Mouse (Mus musculus): ENCODE measurements around the gene Myct1. TPM values are rescaled to one million over a fixed set of nuclear protein-coding genes. Genes with fewer than 3 reads are reported as not detected.

Myct1 gene
- total and polyA plus RNA-seq, 2 experiments: 1.1 to 2.8 TPM

DNA sequence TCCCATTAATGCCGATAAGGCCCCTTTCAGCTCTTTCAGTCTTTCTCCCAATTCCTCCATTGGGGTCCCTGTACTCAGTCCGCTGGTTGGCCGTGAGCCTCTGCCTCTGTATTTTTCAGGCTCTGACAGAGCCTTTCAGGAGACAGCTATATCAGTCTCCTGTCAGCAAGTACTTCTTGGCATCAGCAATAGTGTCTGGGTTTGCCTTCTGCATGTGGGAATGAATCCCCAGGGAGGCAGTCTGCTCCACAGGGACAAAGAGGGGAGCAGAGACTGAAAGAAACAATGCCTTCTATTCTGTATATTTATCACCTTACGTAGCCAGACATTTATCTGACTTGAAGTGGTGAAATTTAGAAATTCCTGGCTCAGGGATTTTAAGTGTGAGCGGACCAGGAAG, 32.7 kb downstream of the Myct1 start:
- Histone ChIP-seq H3K36me3 (ENCODE audit: control insufficient read depth, insufficient read depth, low read length) (no peaks in the 10 kb centered on the region), H3K4me1 (ENCODE audit: control insufficient read depth, insufficient read depth, low read length) (no peaks in the 10 kb centered on the region), H3K4me3 (ENCODE audit: insufficient read depth, low read depth, low read length) (no peak overlapping the region), H3K27me3 (ENCODE audit: control insufficient read depth, insufficient read depth, low read length) (no peaks in the 10 kb centered on the region), H3K27ac (replicated peaks; ENCODE audit: insufficient read depth, low read depth, low read length) (no peak overlapping the region), H3K9ac (ENCODE audit: low read depth, low read length) (no peak overlapping the region), H3K79me2 (ENCODE audit: control insufficient read depth, insufficient read depth, low read length) (no peaks in the 10 kb centered on the region)
- WGBS: 75% methylated on average over 5 of the region's 5 CpGs
- DNase-seq (ENCODE audit: extremely low read depth, low read depth, low spot score): no peak
- TF ChIP-seq CTCF (IDR thresholded peaks at IDR 0.05; ENCODE audit: low read depth, low read length) (no peak), POLR2A (IDR thresholded peaks at IDR 0.05; ENCODE audit: extremely low read depth, insufficient read depth, low read length) (no peak)

DNA sequence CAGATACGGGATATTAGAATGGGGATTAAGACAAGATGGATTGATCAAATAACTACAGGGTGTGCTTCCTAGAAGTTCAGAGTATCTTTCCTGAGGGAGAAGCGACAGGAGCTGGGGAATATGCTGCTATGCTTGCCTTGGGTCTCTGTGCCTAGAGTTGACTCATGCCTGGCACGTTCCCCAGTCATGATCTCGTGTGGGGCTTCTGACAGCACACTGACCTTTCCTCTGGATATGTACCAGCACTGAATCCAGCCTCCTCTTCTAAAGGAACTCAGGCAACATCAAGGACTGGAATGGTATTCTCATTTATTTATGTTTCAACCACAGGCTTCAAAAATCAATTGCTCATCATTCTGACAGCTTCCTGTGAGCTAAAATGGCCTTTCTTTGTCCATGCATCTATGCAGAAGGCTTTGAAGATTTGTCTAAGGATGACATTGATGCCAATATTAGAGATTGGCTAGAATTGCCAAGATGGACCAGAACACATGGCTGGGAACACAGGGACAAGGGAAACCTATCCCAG, 40.2 kb downstream of the Myct1 start:
- Histone ChIP-seq H3K36me3 (ENCODE audit: control insufficient read depth, insufficient read depth, low read length) (no peaks in the 10 kb centered on the region), H3K4me3 (ENCODE audit: insufficient read depth, low read depth, low read length) (no peak overlapping the region), H3K27me3 (ENCODE audit: control insufficient read depth, insufficient read depth, low read length) (no peaks in the 10 kb centered on the region), H3K4me1 (ENCODE audit: control insufficient read depth, insufficient read depth, low read length) (no peaks in the 10 kb centered on the region), H3K79me2 (ENCODE audit: control insufficient read depth, insufficient read depth, low read length) (no peaks in the 10 kb centered on the region), H3K9ac (ENCODE audit: low read depth, low read length) (no peak overlapping the region), H3K27ac (replicated peaks; ENCODE audit: insufficient read depth, low read depth, low read length) (no peak overlapping the region)
- WGBS: 51% methylated on average over 4 of the region's 4 CpGs
- TF ChIP-seq POLR2A (IDR thresholded peaks at IDR 0.05; ENCODE audit: extremely low read depth, insufficient read depth, low read length) (no peak), CTCF (IDR thresholded peaks at IDR 0.05; ENCODE audit: low read depth, low read length) (no peak)
- DNase-seq (ENCODE audit: extremely low read depth, low read depth, low spot score): no peak

DNA sequence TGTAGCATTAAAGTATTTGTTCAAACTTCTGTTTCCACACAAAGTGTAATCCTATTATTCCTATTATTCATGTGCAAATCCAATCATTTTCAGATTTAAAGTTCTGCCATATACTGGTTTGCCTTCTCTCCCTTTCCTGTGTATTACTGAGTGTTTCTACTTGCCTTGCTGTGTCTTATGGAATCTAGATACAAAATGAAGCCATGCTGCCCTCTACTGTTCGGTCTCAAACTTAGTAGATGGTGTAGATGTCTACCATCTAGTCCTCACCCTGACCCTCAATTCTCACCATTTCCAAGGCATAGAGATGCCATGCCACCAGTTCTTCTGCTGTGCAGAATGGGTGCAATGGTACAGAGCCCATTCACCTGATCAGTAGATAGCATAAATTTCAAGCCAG, 40.8 kb downstream of the Myct1 start:
- WGBS: 24% methylated on average over 1 of the region's 1 CpGs
- TF ChIP-seq CTCF (IDR thresholded peaks at IDR 0.05; ENCODE audit: low read depth, low read length) (no peak), POLR2A (IDR thresholded peaks at IDR 0.05; ENCODE audit: extremely low read depth, insufficient read depth, low read length) (no peak)
- no peak overlapping the region for H3K27ac ChIP-seq (replicated peaks; ENCODE audit: insufficient read depth, low read depth, low read length)
- H3K4me3 ChIP-seq (ENCODE audit: insufficient read depth, low read depth, low read length): no peak overlapping the region
- no peak overlapping the region for H3K9ac ChIP-seq (ENCODE audit: low read depth, low read length)
- no peaks in the 10 kb centered on the region for H3K4me1 ChIP-seq (ENCODE audit: control insufficient read depth, insufficient read depth, low read length)
- no peaks in the 10 kb centered on the region for H3K27me3 ChIP-seq (ENCODE audit: control insufficient read depth, insufficient read depth, low read length)
- DNase-seq (ENCODE audit: extremely low read depth, low read depth, low spot score): peak; percentile 20
- no peaks in the 10 kb centered on the region for H3K79me2 ChIP-seq (ENCODE audit: control insufficient read depth, insufficient read depth, low read length)
- no peaks in the 10 kb centered on the region for H3K36me3 ChIP-seq (ENCODE audit: control insufficient read depth, insufficient read depth, low read length)

DNA sequence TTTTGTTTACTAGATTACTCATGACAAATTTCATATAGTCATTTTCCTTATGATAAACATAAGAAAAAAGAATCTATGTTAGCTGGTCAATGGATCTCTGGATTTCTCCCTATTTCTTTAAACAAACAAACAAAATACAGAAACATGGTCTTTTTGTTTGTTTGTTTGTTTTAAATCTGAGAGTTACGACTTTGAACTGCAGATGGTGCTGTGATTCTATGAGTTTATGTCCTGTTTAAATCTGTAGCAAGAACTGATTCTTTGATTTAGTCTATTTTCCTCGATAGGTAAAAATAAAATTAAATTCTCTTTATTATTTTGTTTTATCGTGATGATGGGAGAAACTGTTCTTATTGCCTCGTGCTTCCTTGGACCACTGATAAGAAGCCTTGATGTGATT, 43.7 kb downstream of the Myct1 start:
- H3K4me3 ChIP-seq (ENCODE audit: insufficient read depth, low read depth, low read length): no peak overlapping the region
- H3K79me2 ChIP-seq (ENCODE audit: control insufficient read depth, insufficient read depth, low read length): no peaks in the 10 kb centered on the region
- H3K27ac ChIP-seq (replicated peaks; ENCODE audit: insufficient read depth, low read depth, low read length): no peak overlapping the region
- H3K4me1 ChIP-seq (ENCODE audit: control insufficient read depth, insufficient read depth, low read length): no peaks in the 10 kb centered on the region
- 63% methylated on average over 4 of the region's 4 CpGs for WGBS
- no peaks in the 10 kb centered on the region for H3K36me3 ChIP-seq (ENCODE audit: control insufficient read depth, insufficient read depth, low read length)
- DNase-seq (ENCODE audit: extremely low read depth, low read depth, low spot score): no peak
- no peak for TF ChIP-seq POLR2A (IDR thresholded peaks at IDR 0.05; ENCODE audit: extremely low read depth, insufficient read depth, low read length)
- no peak for TF ChIP-seq CTCF (IDR thresholded peaks at IDR 0.05; ENCODE audit: low read depth, low read length)
- no peaks in the 10 kb centered on the region for H3K27me3 ChIP-seq (ENCODE audit: control insufficient read depth, insufficient read depth, low read length)
- H3K9ac ChIP-seq (ENCODE audit: low read depth, low read length): no peak overlapping the region

DNA sequence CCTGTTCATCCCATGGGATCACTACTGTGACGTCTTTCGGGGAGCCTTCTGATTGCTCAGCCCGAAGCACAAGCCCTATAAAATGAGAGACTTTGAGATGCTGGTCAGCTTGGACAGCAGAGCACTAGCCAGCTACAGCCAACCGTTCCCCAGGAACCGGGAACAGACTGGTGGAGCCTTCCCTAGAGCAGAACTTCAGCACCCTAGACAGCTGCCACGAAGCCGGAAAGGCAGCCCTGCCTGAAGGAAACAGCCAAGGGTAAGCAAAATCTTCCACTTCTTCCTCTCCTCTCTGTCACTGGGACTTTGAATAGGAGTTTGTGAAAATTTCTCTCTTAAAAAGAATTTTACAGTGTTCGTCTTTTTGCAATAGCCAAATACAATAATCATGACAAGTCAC, 45.5 kb downstream of the Myct1 start, which contains the start of gene Vip:
Gene Vip, plus strand, starts transcription at position 107 of the 400 bp plus-strand sequence.
- no peak for TF ChIP-seq POLR2A (IDR thresholded peaks at IDR 0.05; ENCODE audit: extremely low read depth, insufficient read depth, low read length)
- TF ChIP-seq CTCF (IDR thresholded peaks at IDR 0.05; ENCODE audit: low read depth, low read length): no peak
- Histone ChIP-seq H3K36me3 (ENCODE audit: control insufficient read depth, insufficient read depth, low read length) (no peaks in the 10 kb centered on the region), H3K79me2 (ENCODE audit: control insufficient read depth, insufficient read depth, low read length) (no peaks in the 10 kb centered on the region), H3K27ac (replicated peaks; ENCODE audit: insufficient read depth, low read depth, low read length) (no peak within 1 kb of the TSS), H3K4me1 (ENCODE audit: control insufficient read depth, insufficient read depth, low read length) (no peaks in the 10 kb centered on the region), H3K4me3 (ENCODE audit: insufficient read depth, low read depth, low read length) (no peak within 1 kb of the TSS), H3K9ac (ENCODE audit: low read depth, low read length) (no peak within 1 kb of the TSS), H3K27me3 (ENCODE audit: control insufficient read depth, insufficient read depth, low read length) (no peaks in the 10 kb centered on the region)
- DNase-seq (ENCODE audit: extremely low read depth, low read depth, low spot score): no peak
- 27% methylated on average over 8 of the region's 8 CpGs for WGBS

Other genes with a start within 250 kb of the Myct1 start
- 26.4 and 33.6 TPM in 2 replicates for gene Syne1, start 42.3 kb upstream of the Myct1 start, total RNA-seq (2014; rRNA removed)
- 7.5 and 9.6 TPM in 2 replicates for gene Syne1, start 42.3 kb upstream of the Myct1 start, polyA plus RNA-seq (2012; rRNA removed)
- 0.07 TPM in 1 of 2 replicates, not detected in the other for gene Vip, start 45.4 kb downstream of the Myct1 start, total RNA-seq (2014; rRNA removed)
- gene Vip, start 45.4 kb downstream of the Myct1 start, polyA plus RNA-seq (2012; rRNA removed): not detected in 2 replicates
- gene Fbxo5, start 211.8 kb downstream of the Myct1 start, total RNA-seq (2014; rRNA removed): 0.67 and 0.83 TPM in 2 replicates
- gene Fbxo5, start 211.8 kb downstream of the Myct1 start, polyA plus RNA-seq (2012; rRNA removed): 0.20 and 0.39 TPM in 2 replicates
- gene Mtrf1l, start 230.1 kb downstream of the Myct1 start, total RNA-seq (2014; rRNA removed): 5.0 and 7.2 TPM in 2 replicates
- 0.78 and 0.98 TPM in 2 replicates for gene Mtrf1l, start 230.1 kb downstream of the Myct1 start, polyA plus RNA-seq (2012; rRNA removed)